Mouse (Mus musculus) retina, postnatal 7 days (tissue): ENCODE results near the gene Hist2h2ab.
"Not testable (repeated sequence)": the region's sequence is repeated elsewhere in the genome, so short reads cannot be mapped to it uniquely, and the experiment has no call there.

ENCODE experiments used
- DNase-seq: peaks from one replicate; pipeline ENCODE4 v3.0.0-alpha.2; 2012; ENCODE audit warnings: low read depth, low spot score

The Hist2h2ab gene

GRCm38 (mm10) chr3:96219661-96220130, at the start of gene Hist2h2ab, which contains the start of gene Bola1:
TSS of gene Hist2h2ab (plus strand) at chr3:96219865.
TSS of gene Bola1 (minus strand) at chr3:96219709.
- DNase-seq = peak; percentile 68

GRCm38 (mm10) chr3:96170276-96170675, 49.4 kb upstream of the Hist2h2ab start:
- no peak for DNase-seq

GRCm38 (mm10) chr3:96170976-96171545, 48.6 kb upstream of the Hist2h2ab start:
- no peak for DNase-seq

- no peak for DNase-seq
These were observed 48.0 kb upstream of the Hist2h2ab start for GRCm38 (mm10) chr3:96171583-96172196.

- DNase-seq = peak; percentile 90
These were observed 47.2 kb upstream of the Hist2h2ab start, which contains the start of gene Sf3b4 for GRCm38 (mm10) chr3:96172197-96173178. TSS of gene Sf3b4 (plus strand) at chr3:96172332.

- no peak for DNase-seq
These were observed 46.5 kb upstream of the Hist2h2ab start for GRCm38 (mm10) chr3:96173185-96173584.

GRCm38 (mm10) chr3:96174042-96174441, 45.6 kb upstream of the Hist2h2ab start:
- not testable (repeated sequence) for DNase-seq

- no peak for DNase-seq
These were observed 44.4 kb upstream of the Hist2h2ab start for GRCm38 (mm10) chr3:96175251-96175650.

- DNase-seq = no peak
These were observed 41.2 kb upstream of the Hist2h2ab start for GRCm38 (mm10) chr3:96178427-96178826.

GRCm38 (mm10) chr3:96178902-96179301, 40.8 kb upstream of the Hist2h2ab start:
- DNase-seq = no peak

GRCm38 (mm10) chr3:96179531-96179930, 40.1 kb upstream of the Hist2h2ab start:
- no peak for DNase-seq

- peak; percentile 57 for DNase-seq
These were observed 38.8 kb upstream of the Hist2h2ab start, which contains the start of gene Sv2a for GRCm38 (mm10) chr3:96180727-96181477. TSS of gene Sv2a (plus strand) at chr3:96181151.

GRCm38 (mm10) chr3:96181510-96182381, 37.9 kb upstream of the Hist2h2ab start:
- DNase-seq = no peak

GRCm38 (mm10) chr3:96182382-96182776, 37.3 kb upstream of the Hist2h2ab start:
- DNase-seq = no peak

- DNase-seq = no peak
These were observed 26.7 kb upstream of the Hist2h2ab start for GRCm38 (mm10) chr3:96192977-96193376.

GRCm38 (mm10) chr3:96194966-96195365, 24.7 kb upstream of the Hist2h2ab start:
- no peak for DNase-seq

GRCm38 (mm10) chr3:96195616-96196313, 23.9 kb upstream of the Hist2h2ab start:
- no peak for DNase-seq

GRCm38 (mm10) chr3:96196437-96197128, 23.1 kb upstream of the Hist2h2ab start:
- no peak for DNase-seq
